Mouse (Mus musculus) midbrain, embryonic 13.5 days (tissue): ENCODE measurements around the gene Rbm43. TPM values are rescaled to one million over a fixed set of nuclear protein-coding genes. Genes with fewer than 3 reads are reported as not detected.
A peak's percentile ranks its signal among the peaks of the same experiment; 100 is the strongest.

Source experiments
- ATAC-seq: fragments of 200-750 bp; cut with Nextera tagmentation; 2 replicates; pipeline ENCODE4 v1.8.0; 2017; ENCODE audit warnings: mild to moderate bottlenecking, moderate TSS enrichment, moderate library complexity
- H3K27ac ChIP-seq: fragments of 300-500 bp; sonication (generic); 2 replicates; pipeline ENCODE4 v1.5.1; 2015; ENCODE audit warnings: inconsistent platforms, mild to moderate bottlenecking, moderate library complexity
- H3K27me3 ChIP-seq: fragments of 300-500 bp; sonication (generic); 2 replicates; pipeline ENCODE4 v1.6.1; 2015; ENCODE audit warnings: mild to moderate bottlenecking, inconsistent platforms
- H3K36me3 ChIP-seq: fragments of 300-500 bp; sonication (generic); 2 replicates; pipeline ENCODE4 v1.6.1; 2015; ENCODE audit warnings: mild to moderate bottlenecking, inconsistent platforms
- H3K4me1 ChIP-seq: fragments of 300-500 bp; sonication (generic); replicated peaks from 2 replicates; pipeline ENCODE4 v1.6.1; 2015; ENCODE audit warnings: inconsistent platforms
- H3K4me2 ChIP-seq: fragments of 300-500 bp; sonication (generic); replicated peaks from 2 replicates; pipeline ENCODE4 v1.6.1; 2015; ENCODE audit warnings: moderate library complexity, mild to moderate bottlenecking, inconsistent platforms
- H3K4me3 ChIP-seq: fragments of 300-500 bp; sonication (generic); replicated peaks from 2 replicates; pipeline ENCODE4 v1.5.1; 2015; ENCODE audit warnings: mild to moderate bottlenecking, inconsistent platforms
- H3K9ac ChIP-seq: fragments of 300-500 bp; sonication (generic); replicated peaks from 2 replicates; pipeline ENCODE4 v1.6.1; 2015; ENCODE audit warnings: mild to moderate bottlenecking, inconsistent platforms
- H3K9me3 ChIP-seq: fragments of 300-500 bp; sonication (generic); 2 replicates; pipeline ENCODE4 v1.6.1; 2016; ENCODE audit warnings: mild to moderate bottlenecking, inconsistent platforms
- WGBS: fragments of 180-500 bp; shearing (Covaris S2); methylation state at CpG from one replicate; pipeline ENCODE4 v1.1.7; 2015; 5-methylcytosine and 5-hydroxymethylcytosine counted together
- polyA plus RNA-seq: library from polyadenylated mRNA; unstranded; fragments of >200 nt; fragmentation: Nextera tagmentation; extraction: Ambion mirVana; gene quantifications from 2 replicates; pipeline ENCODE4 v1.2.1, GENCODE M21; 2015

The Rbm43 gene
- polyA plus RNA-seq, 1 experiment from 2014 or later = 3.6 TPM

GRCm38 (mm10) chr2:51945812-51946211 is 10.8 kb upstream of the Rbm43 start:
- Histone ChIP-seq H3K9ac (no peak overlapping the region), H3K4me2 (no peak overlapping the region), H3K9me3 (peaks cover 4% of the 10 kb centered on the region; the same call in 1 of the 2 replicates), H3K27ac (no peak overlapping the region), H3K4me3 (no peak overlapping the region), H3K36me3 (no peaks in the 10 kb centered on the region), H3K27me3 (no peaks in the 10 kb centered on the region), H3K4me1 (no peaks in the 10 kb centered on the region)
- 52% methylated on average over 2 of the region's 2 CpGs for WGBS
- ATAC-seq = no peak

- Histone ChIP-seq H3K4me2 (no peak overlapping the region), H3K36me3 (no peaks in the 10 kb centered on the region), H3K27ac (no peak overlapping the region), H3K4me3 (no peak overlapping the region), H3K9ac (no peak overlapping the region), H3K27me3 (no peaks in the 10 kb centered on the region), H3K4me1 (no peaks in the 10 kb centered on the region), H3K9me3 (peaks cover 4% of the 10 kb centered on the region; the same call in 1 of the 2 replicates)
- ATAC-seq = no peak
- WGBS = 92% methylated on average over 7 of the region's 7 CpGs
Measured at GRCm38 (mm10) chr2:51941832-51942231, 6.9 kb upstream of the Rbm43 start.

GRCm38 (mm10) chr2:51938750-51939149 is 3.8 kb upstream of the Rbm43 start:
- ATAC-seq = no peak
- H3K27ac ChIP-seq = no peak overlapping the region

GRCm38 (mm10) chr2:51937004-51937403 is 2.0 kb upstream of the Rbm43 start:
- Histone ChIP-seq H3K27ac (no peak overlapping the region), H3K4me2 (no peak overlapping the region), H3K36me3 (no peaks in the 10 kb centered on the region), H3K4me3 (no peak overlapping the region), H3K27me3 (peaks cover 13% of the 10 kb centered on the region), H3K9me3 (no peaks in the 10 kb centered on the region), H3K9ac (no peak overlapping the region), H3K4me1 (0 out of 2 replicates have a peak, but pooled peaks cover 3% of the 10 kb centered on the region)
- 68% methylated on average over 6 of the region's 6 CpGs for WGBS
- ATAC-seq = no peak

More at GRCm38 (mm10) chr2:51938750-51939149, 3.8 kb upstream of the Rbm43 start:
- 83% methylated on average over 3 of the region's 3 CpGs for WGBS
- Histone ChIP-seq H3K4me2 (no peak overlapping the region), H3K4me3 (no peak overlapping the region), H3K9me3 (peaks cover 2% of the 10 kb centered on the region; the same call in 1 of the 2 replicates), H3K36me3 (no peaks in the 10 kb centered on the region), H3K4me1 (0 out of 2 replicates have a peak, but pooled peaks cover 3% of the 10 kb centered on the region), H3K27me3 (peaks cover 13% of the 10 kb centered on the region), H3K9ac (no peak overlapping the region)

GRCm38 (mm10) chr2:51936585-51936984 is 1.6 kb upstream of the Rbm43 start:
- Histone ChIP-seq H3K9ac (no peak overlapping the region), H3K4me3 (no peak overlapping the region), H3K9me3 (no peaks in the 10 kb centered on the region), H3K27me3 (peaks cover 13% of the 10 kb centered on the region), H3K4me2 (no peak overlapping the region), H3K36me3 (no peaks in the 10 kb centered on the region), H3K27ac (no peak overlapping the region), H3K4me1 (0 out of 2 replicates have a peak, but pooled peaks cover 3% of the 10 kb centered on the region)
- WGBS = 87% methylated on average over 3 of the region's 3 CpGs
- no peak for ATAC-seq

- no peaks in the 10 kb centered on the region for H3K9me3 ChIP-seq
- H3K36me3 ChIP-seq = no peaks in the 10 kb centered on the region
- H3K4me1 ChIP-seq = 0 out of 2 replicates have a peak, but pooled peaks cover 3% of the 10 kb centered on the region
- no peak overlapping the region for H3K4me2 ChIP-seq
- peaks cover 13% of the 10 kb centered on the region for H3K27me3 ChIP-seq
- no peak overlapping the region for H3K4me3 ChIP-seq
- H3K9ac ChIP-seq = no peak overlapping the region
- no peak for ATAC-seq
- no peak overlapping the region for H3K27ac ChIP-seq
- 94% methylated on average over 7 of the region's 7 CpGs for WGBS
Measured at GRCm38 (mm10) chr2:51935921-51936320, 958 bp upstream of the Rbm43 start.

GRCm38 (mm10) chr2:51933341-51934134 is 1.4 kb downstream of the Rbm43 start:
- H3K9ac ChIP-seq = no peak overlapping the region
- no peaks in the 10 kb centered on the region for H3K9me3 ChIP-seq
- peaks cover 13% of the 10 kb centered on the region for H3K27me3 ChIP-seq
- 0 out of 2 replicates have a peak, but pooled peaks cover 3% of the 10 kb centered on the region for H3K4me1 ChIP-seq
- H3K36me3 ChIP-seq = no peaks in the 10 kb centered on the region
- ATAC-seq = no peak
- WGBS = 72% methylated on average over 11 of the region's 12 CpGs
- no peak overlapping the region for H3K27ac ChIP-seq
- H3K4me3 ChIP-seq = no peak overlapping the region
- no peak overlapping the region for H3K4me2 ChIP-seq

- WGBS = 96% methylated on average over 7 of the region's 7 CpGs
Measured at GRCm38 (mm10) chr2:51931241-51931640, 3.7 kb downstream of the Rbm43 start.

GRCm38 (mm10) chr2:51914944-51915680 is 19.9 kb downstream of the Rbm43 start:
- WGBS = 14% methylated on average over 5 of the region's 5 CpGs
- Histone ChIP-seq H3K27me3 (no peaks in the 10 kb centered on the region), H3K9me3 (no peaks in the 10 kb centered on the region), H3K36me3 (no peaks in the 10 kb centered on the region), H3K4me2 (no peak overlapping the region), H3K4me1 (no peaks in the 10 kb centered on the region; the same call in 1 of the 2 replicates), H3K4me3 (no peak overlapping the region), H3K27ac (no peak overlapping the region), H3K9ac (no peak overlapping the region)
- ATAC-seq = peak; percentile 79

More at GRCm38 (mm10) chr2:51931241-51931640, 3.7 kb downstream of the Rbm43 start:
- Histone ChIP-seq H3K27ac (no peak overlapping the region), H3K9ac (no peak overlapping the region), H3K9me3 (no peaks in the 10 kb centered on the region), H3K4me1 (0 out of 2 replicates have a peak, but pooled peaks cover 3% of the 10 kb centered on the region), H3K27me3 (peaks cover 10% of the 10 kb centered on the region), H3K4me3 (no peak overlapping the region), H3K4me2 (no peak overlapping the region), H3K36me3 (no peaks in the 10 kb centered on the region)
- ATAC-seq = no peak

- H3K27me3 ChIP-seq = no peaks in the 10 kb centered on the region
- no peak overlapping the region for H3K4me2 ChIP-seq
- no peak for ATAC-seq
- no peak overlapping the region for H3K9ac ChIP-seq
- H3K4me3 ChIP-seq = no peak overlapping the region
- no peak overlapping the region for H3K27ac ChIP-seq
- no peaks in the 10 kb centered on the region; the same call in 1 of the 2 replicates for H3K4me1 ChIP-seq
- no peaks in the 10 kb centered on the region for H3K36me3 ChIP-seq
- no peaks in the 10 kb centered on the region for H3K9me3 ChIP-seq
- WGBS = 56% methylated on average over 7 of the region's 7 CpGs
Measured at GRCm38 (mm10) chr2:51914532-51914931, 20.4 kb downstream of the Rbm43 start.

- no peak overlapping the region for H3K27ac ChIP-seq
- H3K4me3 ChIP-seq = no peak overlapping the region
- H3K36me3 ChIP-seq = no peaks in the 10 kb centered on the region
- no peaks in the 10 kb centered on the region for H3K9me3 ChIP-seq
- 62% methylated on average over 6 of the region's 6 CpGs for WGBS
- H3K9ac ChIP-seq = no peak overlapping the region
- no peaks in the 10 kb centered on the region for H3K27me3 ChIP-seq
- no peak overlapping the region for H3K4me2 ChIP-seq
- no peak for ATAC-seq
- no peaks in the 10 kb centered on the region; the same call in 1 of the 2 replicates for H3K4me1 ChIP-seq
Measured at GRCm38 (mm10) chr2:51912740-51913139, 22.2 kb downstream of the Rbm43 start.

- H3K4me2 ChIP-seq = no peak overlapping the region
- ATAC-seq = no peak
- H3K36me3 ChIP-seq = no peaks in the 10 kb centered on the region
- no peak overlapping the region for H3K27ac ChIP-seq
- no peaks in the 10 kb centered on the region; the same call in 1 of the 2 replicates for H3K4me1 ChIP-seq
- 87% methylated on average over 2 of the region's 2 CpGs for WGBS
- no peak overlapping the region for H3K9ac ChIP-seq
- H3K27me3 ChIP-seq = no peaks in the 10 kb centered on the region
- no peaks in the 10 kb centered on the region for H3K9me3 ChIP-seq
- H3K4me3 ChIP-seq = no peak overlapping the region
Measured at GRCm38 (mm10) chr2:51911864-51912263, 23.1 kb downstream of the Rbm43 start.
